Mouse (Mus musculus) neural tube, embryonic 15.5 days (tissue): ENCODE measurements around the gene Gna13. TPM values are rescaled to one million over a fixed set of nuclear protein-coding genes. Genes with fewer than 3 reads are reported as not detected.

Source experiments
- ATAC-seq: fragments of 200-750 bp; cut with Nextera tagmentation; 2 replicates; pipeline ENCODE4 v1.8.0; 2017; ENCODE audit warnings: mild to moderate bottlenecking, moderate TSS enrichment, moderate library complexity; ENCODE audit not compliant: low FRiP score
- H3K27ac ChIP-seq: fragments of 300-500 bp; sonication (generic); replicated peaks from 2 replicates; pipeline ENCODE4 v1.5.1; 2015; ENCODE audit warnings: mild to moderate bottlenecking, inconsistent platforms
- H3K27me3 ChIP-seq: fragments of 300-500 bp; sonication (generic); replicated peaks from 2 replicates; pipeline ENCODE4 v1.6.1; 2015; ENCODE audit warnings: inconsistent platforms
- H3K36me3 ChIP-seq: fragments of 300-500 bp; sonication (generic); 2 replicates; pipeline ENCODE4 v1.6.1; 2015; ENCODE audit warnings: inconsistent platforms
- H3K4me1 ChIP-seq: fragments of 300-500 bp; sonication (generic); 2 replicates; pipeline ENCODE4 v1.6.1; 2015; ENCODE audit warnings: inconsistent platforms
- H3K4me2 ChIP-seq: fragments of 300-500 bp; sonication (generic); 2 replicates; pipeline ENCODE4 v1.6.1; 2015; ENCODE audit warnings: inconsistent platforms, mild to moderate bottlenecking, moderate library complexity
- H3K4me3 ChIP-seq: fragments of 300-500 bp; sonication (generic); replicated peaks from 2 replicates; pipeline ENCODE4 v1.5.1; 2015; ENCODE audit warnings: mild to moderate bottlenecking, inconsistent platforms
- H3K9ac ChIP-seq: fragments of 300-500 bp; sonication (generic); replicated peaks from 2 replicates; pipeline ENCODE4 v1.6.1; 2015; ENCODE audit warnings: mild to moderate bottlenecking, inconsistent platforms
- H3K9me3 ChIP-seq: fragments of 300-500 bp; sonication (generic); replicated peaks from 2 replicates; pipeline ENCODE4 v1.6.1; 2016; ENCODE audit warnings: inconsistent platforms
- WGBS: fragments of 180-500 bp; shearing (Covaris S2); methylation state at CpG from one replicate; pipeline ENCODE4 v1.1.7; 2015; ENCODE audit warnings: mixed read lengths; 5-methylcytosine and 5-hydroxymethylcytosine counted together
- polyA plus RNA-seq: library from polyadenylated mRNA; unstranded; fragments of >200 nt; fragmentation: Nextera tagmentation; extraction: Ambion mirVana; gene quantifications from 2 replicates; pipeline ENCODE4 v1.2.1, GENCODE M21; 2015

Gna13 gene
- 16.8 and 20.2 TPM in 2 replicates for polyA plus RNA-seq

DNA sequence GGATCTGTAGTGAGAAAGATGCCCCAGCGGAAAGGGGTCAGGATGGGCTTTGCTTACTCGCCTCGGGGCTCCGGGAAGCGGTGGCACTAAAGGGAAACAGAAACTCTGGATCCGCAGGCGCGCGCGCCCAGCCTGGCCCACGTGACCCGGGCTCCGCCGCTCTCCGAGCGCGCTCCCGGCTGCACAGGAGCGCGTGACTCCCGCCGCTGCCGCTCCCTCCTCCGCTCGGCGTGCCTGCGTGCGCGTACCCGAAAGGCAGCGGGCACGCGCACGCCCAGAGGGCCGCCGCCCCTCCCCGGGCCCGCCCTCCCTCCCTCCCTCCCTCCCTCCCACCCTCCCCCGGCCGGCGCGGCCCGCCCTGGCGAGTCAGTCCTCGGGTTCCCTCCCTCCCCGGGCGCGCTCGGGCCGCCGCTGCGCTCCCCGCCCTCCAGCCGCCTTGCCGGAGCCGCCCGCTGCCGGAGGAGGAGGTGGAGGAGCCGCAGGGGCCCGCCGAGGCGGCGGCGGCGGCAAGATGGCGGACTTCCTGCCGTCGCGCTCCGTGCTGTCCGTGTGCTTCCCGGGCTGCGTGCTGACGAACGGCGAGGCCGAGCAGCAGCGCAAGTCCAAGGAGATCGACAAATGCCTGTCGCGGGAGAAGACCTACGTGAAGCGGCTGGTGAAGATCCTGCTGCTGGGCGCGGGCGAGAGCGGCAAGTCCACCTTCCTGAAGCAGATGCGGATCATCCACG is at the start of gene Gna13:
TSS of gene Gna13 (plus strand) at position 369 of the 728 bp plus-strand sequence.
- peaks cover 5% of the 10 kb centered on the region; the same call in 1 of the 2 replicates for H3K36me3 ChIP-seq
- H3K27ac ChIP-seq = peak within 1 kb of the TSS; percentile 94
- H3K9me3 ChIP-seq = no peaks in the 10 kb centered on the region
- peaks cover 68% of the 10 kb centered on the region for H3K4me1 ChIP-seq
- WGBS = 0% methylated on average over 50 of the region's 89 CpGs
- peak; percentile 81 for ATAC-seq
- 0 out of 2 replicates have a peak, but pooled peaks cover 10% of the 10 kb centered on the region for H3K27me3 ChIP-seq
- H3K9ac ChIP-seq = peak within 1 kb of the TSS; percentile 88
- peak within 1 kb of the TSS; percentile 82 for H3K4me2 ChIP-seq
- H3K4me3 ChIP-seq = peak within 1 kb of the TSS; percentile 81

DNA sequence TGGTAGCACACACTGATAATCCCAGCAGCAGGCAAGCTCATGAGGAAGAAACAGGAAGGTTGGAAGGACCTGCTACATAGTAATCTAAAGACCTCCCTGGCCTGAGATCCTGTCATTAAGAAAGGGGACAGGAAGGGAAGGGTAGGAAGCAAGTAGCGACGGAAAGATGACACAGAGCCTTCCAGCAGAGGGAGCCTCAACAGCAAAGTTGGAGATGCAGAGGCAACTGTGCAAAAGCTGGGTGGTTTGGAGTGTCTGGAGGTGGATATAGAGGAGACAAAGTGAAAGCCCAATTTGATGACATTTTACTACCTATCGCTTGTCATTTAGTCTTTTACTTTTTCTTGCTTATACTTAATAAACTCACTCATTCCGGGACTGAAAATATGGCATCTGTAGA is 45.7 kb upstream of the Gna13 start:
- Histone ChIP-seq H3K4me1 (peaks cover 14% of the 10 kb centered on the region), H3K4me2 (no peak overlapping the region), H3K4me3 (no peak overlapping the region), H3K27me3 (peaks cover 11% of the 10 kb centered on the region), H3K9me3 (no peaks in the 10 kb centered on the region), H3K27ac (no peak overlapping the region), H3K36me3 (no peaks in the 10 kb centered on the region), H3K9ac (no peak overlapping the region)
- 43% methylated on average over 4 of the region's 4 CpGs for WGBS
- no peak for ATAC-seq

DNA sequence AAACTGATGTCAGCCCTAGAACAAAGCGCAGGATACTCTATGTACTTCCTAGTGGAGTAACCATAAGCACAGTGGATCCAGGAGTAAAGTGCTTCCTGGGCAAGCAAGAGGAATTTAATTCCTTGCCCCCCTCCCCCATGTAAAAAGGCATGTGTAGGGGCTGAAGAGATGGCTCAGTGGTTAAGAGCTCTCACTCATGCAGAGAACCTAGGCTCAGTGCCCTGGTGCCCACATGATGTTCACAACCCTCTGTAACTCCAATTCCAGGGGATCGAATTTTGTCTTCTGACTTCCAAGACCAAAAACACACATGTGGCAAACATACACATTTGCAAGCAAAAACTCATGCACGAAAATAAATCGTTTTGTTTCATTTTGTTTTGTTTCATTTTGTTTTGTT is 43.2 kb upstream of the Gna13 start:
- Histone ChIP-seq H3K27ac (peak overlapping the region; percentile 54; the same call in 1 of the 2 replicates), H3K27me3 (peaks cover 7% of the 10 kb centered on the region), H3K4me2 (no peak overlapping the region), H3K36me3 (no peaks in the 10 kb centered on the region), H3K4me3 (no peak overlapping the region), H3K4me1 (peaks cover 8% of the 10 kb centered on the region), H3K9ac (no peak overlapping the region), H3K9me3 (no peaks in the 10 kb centered on the region)
- WGBS = 95% methylated on average over 4 of the region's 4 CpGs
- no peak for ATAC-seq

DNA sequence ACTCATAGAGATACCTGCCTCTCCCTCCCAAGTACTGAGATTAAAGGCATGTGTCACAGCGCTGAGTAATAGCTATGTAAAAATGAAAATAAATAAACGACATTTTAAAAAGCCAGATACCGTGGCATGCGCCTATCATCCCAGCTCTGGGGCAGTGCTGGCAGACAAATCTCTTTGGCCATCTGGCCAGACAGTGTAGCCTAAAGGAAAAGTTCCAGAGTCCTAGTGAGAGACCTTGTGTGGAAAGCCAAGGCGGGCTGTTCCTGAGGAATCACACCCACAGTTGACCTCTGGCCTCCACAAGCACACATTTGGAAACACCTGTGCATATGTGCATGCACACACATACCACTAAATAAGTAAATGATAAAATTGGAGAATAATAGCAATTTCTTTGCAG is 42.7 kb upstream of the Gna13 start:
- no peak overlapping the region for H3K9ac ChIP-seq
- H3K4me3 ChIP-seq = no peak overlapping the region
- WGBS = 85% methylated on average over 5 of the region's 5 CpGs
- H3K27me3 ChIP-seq = peaks cover 6% of the 10 kb centered on the region
- H3K36me3 ChIP-seq = no peaks in the 10 kb centered on the region
- H3K27ac ChIP-seq = peak overlapping the region; percentile 54
- no peak overlapping the region for H3K4me2 ChIP-seq
- H3K4me1 ChIP-seq = peaks cover 8% of the 10 kb centered on the region
- ATAC-seq = peak; percentile 61; the same call in 1 of the 2 replicates
- no peaks in the 10 kb centered on the region for H3K9me3 ChIP-seq

DNA sequence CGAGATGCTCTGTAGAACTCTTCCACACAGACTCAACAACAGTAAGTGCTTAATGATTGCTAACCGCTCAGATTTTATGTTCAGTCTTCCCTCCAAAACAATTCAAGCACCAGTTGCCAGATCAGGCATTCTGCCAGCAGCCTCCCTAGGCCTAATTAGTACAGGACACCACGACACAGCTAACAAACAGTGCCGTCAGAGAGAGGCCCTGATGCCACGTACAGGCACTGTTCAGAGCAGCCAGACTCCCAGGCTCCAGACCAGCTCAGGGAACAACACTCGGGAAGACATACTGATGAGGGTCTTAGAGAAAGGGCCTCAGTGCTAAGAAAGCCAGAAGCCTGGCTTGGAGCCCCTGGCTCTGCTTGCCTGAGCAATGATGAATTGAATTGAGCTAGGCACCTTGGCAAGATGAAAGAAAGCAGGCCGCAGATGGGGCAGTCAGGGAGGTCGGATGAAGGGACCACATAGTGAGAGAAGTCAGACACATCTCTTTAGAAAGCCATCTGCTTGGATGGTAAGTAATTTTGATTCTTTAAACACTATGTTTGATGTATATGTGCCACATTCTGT is 42.2 kb upstream of the Gna13 start:
- Histone ChIP-seq H3K27ac (peak overlapping the region; percentile 54), H3K9me3 (no peaks in the 10 kb centered on the region), H3K4me3 (no peak overlapping the region), H3K27me3 (peaks cover 1% of the 10 kb centered on the region; the same call in 1 of the 2 replicates), H3K4me2 (no peak overlapping the region), H3K4me1 (peaks cover 8% of the 10 kb centered on the region), H3K36me3 (no peaks in the 10 kb centered on the region), H3K9ac (no peak overlapping the region)
- peak; percentile 89 for ATAC-seq
- 30% methylated on average over 8 of the region's 8 CpGs for WGBS

DNA sequence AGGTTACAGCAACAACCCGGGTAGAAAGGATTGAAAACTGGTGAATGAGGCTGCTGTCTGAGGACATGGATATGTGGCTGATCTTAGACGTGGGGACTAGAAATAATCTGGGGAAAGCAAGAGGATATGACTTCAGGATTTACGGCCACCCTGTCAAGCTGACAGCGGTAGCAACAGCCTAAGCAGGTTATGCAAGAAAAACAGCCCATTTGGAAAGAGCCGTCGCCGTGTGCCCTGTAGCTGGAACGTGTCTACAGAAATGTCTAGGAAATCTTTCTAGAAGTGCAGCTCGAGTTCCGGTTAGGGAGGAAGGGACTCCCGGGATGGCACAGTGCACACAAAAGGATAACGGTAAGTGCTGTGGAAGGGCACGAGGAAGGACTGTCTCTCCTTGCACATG is 36.4 kb upstream of the Gna13 start:
- H3K9ac ChIP-seq = no peak overlapping the region
- H3K4me1 ChIP-seq = peaks cover 25% of the 10 kb centered on the region
- 72% methylated on average over 13 of the region's 13 CpGs for WGBS
- H3K4me3 ChIP-seq = no peak overlapping the region
- no peak for ATAC-seq
- H3K27me3 ChIP-seq = no peaks in the 10 kb centered on the region
- H3K27ac ChIP-seq = peak overlapping the region; percentile 33; the same call in 1 of the 2 replicates
- no peaks in the 10 kb centered on the region for H3K36me3 ChIP-seq
- no peak overlapping the region for H3K4me2 ChIP-seq
- no peaks in the 10 kb centered on the region for H3K9me3 ChIP-seq

DNA sequence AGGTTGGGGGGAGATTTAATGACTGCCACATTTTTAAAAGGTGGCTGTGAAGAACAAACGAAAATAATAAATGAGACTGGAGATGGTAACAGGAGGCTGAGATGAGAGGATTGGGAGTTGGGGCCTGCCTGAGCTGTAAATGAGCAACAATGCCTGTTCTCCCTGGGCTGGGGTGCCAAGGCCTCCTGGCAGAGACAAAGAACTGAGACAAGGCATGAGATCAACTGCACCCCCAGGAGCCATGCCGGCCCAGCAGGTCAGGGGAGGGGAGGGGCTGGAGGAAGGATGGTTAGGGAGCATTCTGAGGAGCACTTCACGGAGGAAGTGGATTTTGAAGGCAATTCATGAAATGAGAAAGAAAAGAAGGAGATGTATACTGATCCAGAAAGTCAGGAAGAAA is 35.2 kb upstream of the Gna13 start:
- peak overlapping the region; percentile 33 for H3K27ac ChIP-seq
- no peaks in the 10 kb centered on the region for H3K9me3 ChIP-seq
- H3K4me2 ChIP-seq = no peak overlapping the region
- no peak for ATAC-seq
- 15% methylated on average over 3 of the region's 3 CpGs for WGBS
- H3K4me3 ChIP-seq = no peak overlapping the region
- H3K9ac ChIP-seq = no peak overlapping the region
- no peaks in the 10 kb centered on the region for H3K27me3 ChIP-seq
- H3K4me1 ChIP-seq = peaks cover 29% of the 10 kb centered on the region
- H3K36me3 ChIP-seq = no peaks in the 10 kb centered on the region

DNA sequence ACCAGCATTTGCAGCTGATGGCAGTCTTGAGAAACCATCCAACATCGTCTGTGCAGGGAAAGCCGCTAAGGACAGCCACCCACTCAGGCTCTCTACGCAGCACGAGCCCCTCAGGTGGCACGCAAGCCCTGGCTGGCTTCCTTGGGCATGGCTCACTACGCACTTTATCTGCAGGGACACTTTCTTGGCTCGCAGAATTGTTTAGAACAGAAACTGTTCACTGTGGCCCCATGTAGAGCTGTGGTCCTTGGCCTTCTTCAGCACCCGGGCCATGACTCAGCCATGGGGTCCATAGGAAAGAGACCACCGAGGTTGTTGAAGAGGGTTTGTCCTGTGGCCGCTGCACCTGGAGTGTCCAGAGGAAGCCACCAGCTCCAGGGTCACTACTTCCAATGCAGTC is 34.7 kb upstream of the Gna13 start:
- H3K4me1 ChIP-seq = peaks cover 29% of the 10 kb centered on the region
- no peaks in the 10 kb centered on the region for H3K36me3 ChIP-seq
- no peak overlapping the region for H3K4me2 ChIP-seq
- no peaks in the 10 kb centered on the region for H3K27me3 ChIP-seq
- H3K4me3 ChIP-seq = no peak overlapping the region
- ATAC-seq = no peak
- no peaks in the 10 kb centered on the region for H3K9me3 ChIP-seq
- no peak overlapping the region for H3K9ac ChIP-seq
- peak overlapping the region; percentile 33 for H3K27ac ChIP-seq
- WGBS = 81% methylated on average over 10 of the region's 10 CpGs

DNA sequence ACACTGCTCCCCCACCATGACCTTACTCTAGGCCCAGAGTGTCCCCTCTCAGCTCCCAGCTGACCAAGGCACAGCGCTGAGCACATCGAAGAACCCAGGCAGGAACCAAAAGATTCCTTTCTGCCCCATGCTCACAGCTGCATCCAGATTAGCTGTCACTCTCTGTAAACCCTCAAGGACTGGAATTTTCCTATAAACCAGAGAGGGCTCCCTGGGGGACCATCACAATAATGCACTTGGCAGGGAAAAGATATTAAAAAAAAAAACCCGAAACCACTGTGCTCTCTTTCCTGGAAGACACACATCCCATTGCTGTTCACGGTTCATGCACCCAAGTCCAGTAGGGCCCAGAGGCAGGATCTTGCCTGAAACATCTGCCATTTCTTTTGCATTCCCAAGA is 33.3 kb upstream of the Gna13 start:
- ATAC-seq = no peak
- peaks cover 29% of the 10 kb centered on the region for H3K4me1 ChIP-seq
- H3K9me3 ChIP-seq = no peaks in the 10 kb centered on the region
- H3K4me3 ChIP-seq = no peak overlapping the region
- H3K27me3 ChIP-seq = no peaks in the 10 kb centered on the region
- no peaks in the 10 kb centered on the region for H3K36me3 ChIP-seq
- no peak overlapping the region for H3K9ac ChIP-seq
- no peak overlapping the region for H3K27ac ChIP-seq
- no peak overlapping the region for H3K4me2 ChIP-seq
- WGBS = 36% methylated on average over 4 of the region's 4 CpGs

DNA sequence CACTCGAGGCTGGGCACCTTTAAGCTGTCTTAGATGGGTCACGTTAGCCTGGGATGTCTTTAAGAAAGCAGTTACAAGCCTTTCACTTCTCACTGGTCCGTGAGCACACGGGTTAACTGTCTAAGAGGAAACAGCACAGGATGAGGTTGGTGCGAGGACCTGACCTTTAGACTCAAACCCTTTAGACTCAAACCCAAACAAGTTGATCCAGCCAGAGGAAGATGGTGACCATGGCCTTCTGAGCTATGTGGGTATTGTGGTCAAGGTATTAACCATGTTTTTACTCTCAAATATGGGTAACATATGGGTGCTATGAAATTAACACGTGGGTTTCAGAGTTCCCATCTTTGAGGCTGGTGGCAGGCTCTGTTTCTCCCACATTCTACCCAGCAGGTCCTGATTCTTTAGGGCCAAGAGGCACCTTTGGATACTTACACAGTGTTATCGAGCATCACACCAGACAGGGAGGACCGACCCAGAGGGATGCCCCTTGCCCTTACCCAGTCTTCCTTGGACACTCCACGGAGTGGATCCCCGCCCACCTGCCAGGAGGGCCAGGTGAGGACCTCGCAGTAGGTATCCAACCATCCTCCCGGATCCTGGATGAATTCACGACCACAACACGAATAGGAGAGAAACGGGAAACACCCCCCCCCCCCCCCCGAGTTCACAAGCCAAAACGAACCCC is 31.8 kb upstream of the Gna13 start:
- Histone ChIP-seq H3K27me3 (no peaks in the 10 kb centered on the region), H3K4me3 (peak overlapping the region; percentile 21), H3K27ac (no peak overlapping the region), H3K4me1 (peaks cover 29% of the 10 kb centered on the region), H3K4me2 (peak overlapping the region; percentile 52), H3K9ac (no peak overlapping the region), H3K36me3 (no peaks in the 10 kb centered on the region), H3K9me3 (no peaks in the 10 kb centered on the region)
- 37% methylated on average over 17 of the region's 17 CpGs for WGBS
- 0 out of 2 replicates have a peak, but pooled peaks have one; percentile 18 for ATAC-seq

DNA sequence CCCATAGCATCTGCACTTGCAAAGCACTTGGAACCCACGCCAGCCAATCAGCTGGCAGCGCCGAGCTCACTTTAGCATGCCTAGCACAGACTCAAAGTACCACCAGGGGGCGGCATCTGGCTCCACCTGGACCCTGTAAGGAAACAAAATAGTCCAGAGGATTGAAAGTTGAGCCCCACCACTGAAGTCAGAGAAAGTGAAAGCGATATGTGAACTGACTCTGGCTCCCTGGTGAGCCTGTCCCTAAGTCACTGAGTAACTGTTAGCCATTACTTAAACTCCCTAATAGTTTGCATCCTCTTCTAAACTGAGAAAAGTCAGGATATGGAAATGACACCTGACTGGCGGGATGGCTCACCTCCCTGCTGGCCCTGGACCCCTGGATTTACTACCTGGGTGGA is 31.2 kb upstream of the Gna13 start:
- Histone ChIP-seq H3K9ac (0 out of 2 replicates have a peak overlapping the region, but pooled peaks have one; percentile 5), H3K27me3 (no peaks in the 10 kb centered on the region), H3K27ac (no peak overlapping the region), H3K4me3 (peak overlapping the region; percentile 21), H3K4me1 (peaks cover 29% of the 10 kb centered on the region), H3K9me3 (no peaks in the 10 kb centered on the region), H3K4me2 (peak overlapping the region; percentile 52), H3K36me3 (no peaks in the 10 kb centered on the region)
- ATAC-seq = peak; percentile 85
- WGBS = 5% methylated on average over 6 of the region's 6 CpGs
